Mouse (Mus musculus) bone marrow macrophage, adult 2 months (primary cell): ENCODE data around the gene Trp53bp1.

Experiments
- CTCF ChIP-seq: IDR thresholded peaks from 2 replicates; pipeline ENCODE4 v1.5.1; 2012; ENCODE audit warnings: low read depth, mild to moderate bottlenecking, low read length, moderate library complexity
- POLR2A ChIP-seq: IDR thresholded peaks from 2 replicates; pipeline ENCODE4 v1.6.1; 2012; ENCODE audit warnings: mild to moderate bottlenecking, low read depth, low read length, borderline replicate concordance

GRCm38 (mm10) chr2:121239426-121239825, 31.8 kb downstream of the Trp53bp1 start:
- no peak for TF ChIP-seq CTCF
- no peak for TF ChIP-seq POLR2A
